Mouse (Mus musculus) heart, postnatal 0 days (tissue): ENCODE data around the gene Cdkl2.

Experiments used
- CTCF ChIP-seq: IDR thresholded peaks from 2 replicates; pipeline ENCODE4 v1.5.1; 2016; ENCODE audit warnings: antibody characterized with exemption, control low read depth, low read depth
- EP300 ChIP-seq: IDR thresholded peaks from 2 replicates; pipeline ENCODE4 v1.6.1; 2016; ENCODE audit warnings: antibody characterized with exemption, low read depth

- TF ChIP-seq CTCF (no peak), EP300 (no peak)
Observed at GRCm38 (mm10) chr5:91974002-91974401, 69.7 kb downstream of the Cdkl2 start.
